In genomic region chr2:154748383-154748782, GRCm38 (mm10) we compare ENCODE assay signal across 19 mouse cellular contexts. TPM values are rescaled to one million over a fixed set of nuclear protein-coding genes. Genes with fewer than 3 reads are reported as not detected.
DNase-seq lines count a peak whose midpoint lies in the region; ATAC-seq and TF ChIP-seq lines count a peak whose summit lies in the region.
"Had no signal": no experiment of that assay in that cellular context is flagged by ENCODE, and none has a peak within 500 bp of the region (broad histone marks: within the 10 kb centered on the region; RNA-seq: fewer than 3 reads in every experiment).

No protein-coding gene starts in this region.

- TF ChIP-seq EP300 in stomach, postnatal 0 days (optimal IDR thresholded peaks at IDR 0.05) = no peak

- H3K9ac ChIP-seq in neural tube, embryonic 14.5 days (replicated peaks; ENCODE audit: low read depth, low read length) = no peak overlapping the region
- H3K9ac ChIP-seq in neural tube, embryonic 15.5 days (replicated peaks) = no peak overlapping the region
- H3K9ac ChIP-seq in stomach, postnatal 0 days (ENCODE audit: low read length) = no peak overlapping the region

- H3K36me3 ChIP-seq in kidney, adult 2 months (ENCODE audit: control insufficient read depth, insufficient read depth, low read length) = no peaks in the 10 kb centered on the region
- no peaks in the 10 kb centered on the region for H3K36me3 ChIP-seq in neural tube, embryonic 14.5 days (ENCODE audit: control insufficient read depth, insufficient read depth, low read length)
- no peaks in the 10 kb centered on the region for H3K36me3 ChIP-seq in neural tube, embryonic 15.5 days
- no peaks in the 10 kb centered on the region for H3K36me3 ChIP-seq in stomach, postnatal 0 days (ENCODE audit: control insufficient read depth, insufficient read depth, low read length)
- H3K36me3 ChIP-seq: G1E had no signal

- H3K27ac ChIP-seq in kidney, adult 2 months (ENCODE audit: insufficient read depth, low read depth, low read length) = no peak overlapping the region
- H3K27ac ChIP-seq in neural tube, embryonic 14.5 days (ENCODE audit: low read depth, low read length) = peak overlapping the region; percentile 62; the same call in 1 of the 2 replicates
- H3K27ac ChIP-seq in neural tube, embryonic 15.5 days (replicated peaks) = no peak overlapping the region; the same call in 1 of the 2 replicates
- no peak overlapping the region for H3K27ac ChIP-seq in stomach, postnatal 0 days (replicated peaks)

- ATAC-seq in CD4-positive, CD25-positive, alpha-beta regulatory T cell, adult 4 months = no peak
- no peak for ATAC-seq in neural tube, embryonic 14.5 days (ENCODE audit: low read depth)
- ATAC-seq in neural tube, embryonic 15.5 days (ENCODE audit: low FRiP score) = no peak
- no peak for ATAC-seq in stomach, postnatal 0 days (ENCODE audit: low FRiP score, low TSS enrichment)

- TF ChIP-seq POLR2A in kidney, adult 2 months (IDR thresholded peaks at IDR 0.05; ENCODE audit: low read depth, low read length) = no peak

- WGBS in kidney, adult 2 months = 92% methylated on average over 2 of the region's 2 CpGs
- WGBS in neural tube, embryonic 14.5 days = 87% methylated on average over 2 of the region's 2 CpGs
- WGBS in neural tube, embryonic 15.5 days = 86% methylated on average over 2 of the region's 2 CpGs
- 91% methylated on average over 2 of the region's 2 CpGs for WGBS in stomach, postnatal 0 days

- H3K4me3 ChIP-seq in kidney, adult 2 months (ENCODE audit: insufficient read depth, low read depth, low read length) = no peak overlapping the region
- H3K4me3 ChIP-seq in neural tube, embryonic 14.5 days (ENCODE audit: low read depth, low read length) = no peak overlapping the region
- no peak overlapping the region for H3K4me3 ChIP-seq in neural tube, embryonic 15.5 days (replicated peaks)
- no peak overlapping the region for H3K4me3 ChIP-seq in stomach, postnatal 0 days (ENCODE audit: low read depth, low read length)

- peak; percentile 23; the same call in 1 of the 2 replicates for TF ChIP-seq CTCF in kidney, adult 2 months (conservative IDR thresholded peaks at IDR 0.05; ENCODE audit: insufficient read depth, insufficient read length, low read depth, low read length)
- peak; percentile 38 for TF ChIP-seq CTCF in stomach, postnatal 0 days (IDR thresholded peaks at IDR 0.05; ENCODE audit: low read depth)

- H3K9me3 ChIP-seq in neural tube, embryonic 14.5 days (ENCODE audit: control insufficient read depth, low read length) = no peaks in the 10 kb centered on the region
- no peaks in the 10 kb centered on the region for H3K9me3 ChIP-seq in neural tube, embryonic 15.5 days (replicated peaks)
- no peaks in the 10 kb centered on the region for H3K9me3 ChIP-seq in stomach, postnatal 0 days (ENCODE audit: control insufficient read depth, low read length)

- H3K27me3 ChIP-seq in kidney, adult 2 months (replicated peaks; ENCODE audit: control insufficient read depth, insufficient read depth, low read length) = no peaks in the 10 kb centered on the region
- no peaks in the 10 kb centered on the region for H3K27me3 ChIP-seq in neural tube, embryonic 14.5 days (ENCODE audit: control insufficient read depth, insufficient read depth, low read length)
- no peaks in the 10 kb centered on the region for H3K27me3 ChIP-seq in neural tube, embryonic 15.5 days (replicated peaks)
- no peaks in the 10 kb centered on the region for H3K27me3 ChIP-seq in stomach, postnatal 0 days (ENCODE audit: control insufficient read depth, insufficient read depth, low read length)

- DNase-seq in CD4-positive, CD25-positive, alpha-beta regulatory T cell, adult 2 months (ENCODE audit: low read depth, low spot score) = peak; percentile 25
- DNase-seq in kidney, adult 2 months = no peak
- no peak for DNase-seq in kidney, postnatal 25 days
- DNase-seq in stomach, postnatal 0 days (ENCODE audit: low spot score) = no peak
- DNase-seq in natural killer cell, adult 2 months (ENCODE audit: low spot score in 2 of 2) = no peak
- DNase-seq: cerebellum, postnatal 14 days; heart, adult 18-20 months; heart, postnatal 14 days; lung, postnatal 14 days; thymus, postnatal 14 days had no signal

- H3K4me1 ChIP-seq in kidney, adult 2 months (ENCODE audit: control insufficient read depth, insufficient read depth, low read length) = no peaks in the 10 kb centered on the region
- H3K4me1 ChIP-seq in neural tube, embryonic 14.5 days (ENCODE audit: control insufficient read depth, insufficient read depth, low read length) = peaks cover 15% of the 10 kb centered on the region
- peaks cover 18% of the 10 kb centered on the region for H3K4me1 ChIP-seq in neural tube, embryonic 15.5 days
- H3K4me1 ChIP-seq in stomach, postnatal 0 days (replicated peaks; ENCODE audit: control insufficient read depth, insufficient read depth) = no peaks in the 10 kb centered on the region

- H3K4me2 ChIP-seq in neural tube, embryonic 14.5 days (ENCODE audit: low read depth, low read length) = no peak overlapping the region
- no peak overlapping the region for H3K4me2 ChIP-seq in neural tube, embryonic 15.5 days
- no peak overlapping the region for H3K4me2 ChIP-seq in stomach, postnatal 0 days (replicated peaks; ENCODE audit: low read depth)
- H3K4me2 ChIP-seq: midbrain, embryonic 11.5 days had no signal

RNA-seq across cellular contexts. Expression of gene Gm14214, which starts 21.4 kb away (rescaled TPM):
- polyA plus RNA-seq in CD4-positive, CD25-positive, alpha-beta regulatory T cell, adult 4 months (2017; shearing (Covaris generic)) = not detected
- not detected in 2 replicates for polyA plus RNA-seq in kidney, adult 2 months (2012; rRNA removed)
- polyA plus RNA-seq in neural tube, embryonic 14.5 days (2014; fragmentation: Nextera tagmentation; extraction: Ambion mirVana) = not detected in 2 replicates
- not detected in 2 replicates for polyA plus RNA-seq in neural tube, embryonic 15.5 days (2015; fragmentation: Nextera tagmentation; extraction: Ambion mirVana)
- polyA plus RNA-seq in stomach, postnatal 0 days (2015; fragmentation: Nextera tagmentation; extraction: Ambion mirVana) = not detected in 2 replicates
- polyA plus RNA-seq: embryonic facial prominence, embryonic 14.5 days; G1E; kidney, embryonic 14.5 days; limb, embryonic 11.5 days; midbrain, embryonic 11.5 days; neural tube, embryonic 11.5 days had no signal

RNA-seq across cellular contexts. Expression of gene Raly, which starts 42.5 kb away (rescaled TPM):
- 1 to 10 TPM; 8.0 to 8.6 TPM for polyA plus RNA-seq in CD4-positive, CD25-positive, alpha-beta regulatory T cell, adult 4 months (2017; shearing (Covaris generic))
- polyA plus RNA-seq in kidney, adult 2 months (2012; rRNA removed) = 152 and 163 TPM in 2 replicates
- polyA plus RNA-seq in neural tube, embryonic 14.5 days (2014; fragmentation: Nextera tagmentation; extraction: Ambion mirVana) = 27.5 and 34.5 TPM in 2 replicates
- polyA plus RNA-seq in neural tube, embryonic 15.5 days (2015; fragmentation: Nextera tagmentation; extraction: Ambion mirVana) = 26.2 and 28.2 TPM in 2 replicates
- polyA plus RNA-seq in stomach, postnatal 0 days (2015; fragmentation: Nextera tagmentation; extraction: Ambion mirVana) = 16.8 and 18.7 TPM in 2 replicates

RNA-seq across cellular contexts. Expression of gene a, which starts 42.8 kb away (rescaled TPM):
- not detected for polyA plus RNA-seq in CD4-positive, CD25-positive, alpha-beta regulatory T cell, adult 4 months (2017; shearing (Covaris generic))
- not detected in 2 replicates for polyA plus RNA-seq in kidney, adult 2 months (2012; rRNA removed)
- polyA plus RNA-seq in neural tube, embryonic 14.5 days (2014; fragmentation: Nextera tagmentation; extraction: Ambion mirVana) = not detected in 2 replicates
- polyA plus RNA-seq in neural tube, embryonic 15.5 days (2015; fragmentation: Nextera tagmentation; extraction: Ambion mirVana) = 0.33 and 0.93 TPM in 2 replicates
- 0.41 and 0.65 TPM in 2 replicates for polyA plus RNA-seq in stomach, postnatal 0 days (2015; fragmentation: Nextera tagmentation; extraction: Ambion mirVana)
- polyA plus RNA-seq: kidney, embryonic 14.5 days had no signal
